Mouse (Mus musculus) lung, adult 2 months (tissue): ENCODE measurements around the gene Amer3.
"Not testable (repeated sequence)": the region's sequence is repeated elsewhere in the genome, so short reads cannot be mapped to it uniquely, and the experiment has no call there.

ENCODE experiments used
- CTCF ChIP-seq: fragments of 200-500 bp; IDR thresholded peaks from 2 replicates; pipeline ENCODE4 v1.5.1; 2011; ENCODE audit warnings: mild to moderate bottlenecking, low read length, control low read depth; ENCODE audit not compliant: insufficient read depth
- POLR2A ChIP-seq: fragments of 200-500 bp; IDR thresholded peaks from 2 replicates; pipeline ENCODE4 v1.6.1; 2011; ENCODE audit warnings: low read depth, mild to moderate bottlenecking, control low read depth, low read length, borderline replicate concordance; ENCODE audit errors: extremely low read depth

GRCm38 (mm10) chr1:34534574-34534973, 44.9 kb upstream of the Amer3 start:
- TF ChIP-seq POLR2A, CTCF: not testable (repeated sequence)
